Mouse (Mus musculus): Measurements from ENCODE around the gene Cipc.

Cipc gene

GRCm38 (mm10) chr12:86931919-86932574 lies 14.8 kb upstream of the Cipc start:
- DNase-seq (ENCODE audit: low spot score in 2 of 2): no peak

- no peak for DNase-seq (ENCODE audit: low spot score in 2 of 2)
Measured at GRCm38 (mm10) chr12:86932575-86932952, 14.3 kb upstream of the Cipc start.

DNA sequence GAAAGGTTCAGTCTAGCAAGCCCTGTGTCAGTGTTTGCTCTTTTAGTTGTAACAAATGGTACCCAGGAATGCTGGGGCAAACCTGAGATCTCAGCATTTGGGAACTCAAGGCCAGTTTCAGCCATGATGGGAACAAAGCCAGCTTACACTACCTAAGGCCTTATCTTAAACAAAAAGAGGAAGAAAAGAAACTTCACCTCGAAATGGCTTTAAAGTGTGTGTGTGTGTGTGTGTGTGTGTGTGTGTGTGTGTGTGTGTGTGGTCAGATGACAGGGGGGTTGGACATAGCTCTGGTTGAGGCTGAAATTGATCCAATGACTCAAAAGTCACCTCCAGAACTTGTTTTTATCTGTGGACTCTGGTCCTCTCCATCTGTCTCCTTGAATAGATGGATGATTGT lies 12.1 kb upstream of the Cipc start:
- DNase-seq (ENCODE audit: low spot score in 2 of 2): no peak

DNA sequence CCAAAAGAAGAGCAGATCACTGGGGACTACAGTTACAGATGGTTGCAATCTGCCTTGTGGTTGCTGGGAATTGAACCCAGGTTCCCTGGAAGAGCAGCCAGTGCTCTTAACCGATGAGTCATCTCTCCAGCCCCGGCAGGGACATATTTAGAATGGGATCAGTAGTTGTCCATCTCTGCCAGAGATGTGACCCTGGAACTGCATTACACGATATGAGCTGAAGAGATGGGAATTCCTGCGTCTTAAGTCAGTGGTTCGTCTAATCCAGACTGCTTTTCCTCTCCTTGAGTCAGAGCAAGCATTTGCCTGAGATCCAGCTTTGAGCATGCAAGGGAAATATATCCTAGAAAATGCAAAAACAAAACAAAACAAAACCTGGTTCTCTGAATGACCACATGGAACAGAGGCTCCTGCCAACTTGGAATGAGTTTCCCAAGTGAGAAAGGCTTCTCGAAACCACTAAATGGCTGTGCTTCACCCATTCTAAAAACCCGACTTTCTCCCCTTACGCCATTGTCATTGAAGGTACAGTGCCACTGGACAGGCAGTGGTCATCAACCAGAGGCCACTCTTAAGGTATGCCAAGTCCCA lies 11.1 kb upstream of the Cipc start:
- no peak for DNase-seq (ENCODE audit: low spot score in 2 of 2)

DNA sequence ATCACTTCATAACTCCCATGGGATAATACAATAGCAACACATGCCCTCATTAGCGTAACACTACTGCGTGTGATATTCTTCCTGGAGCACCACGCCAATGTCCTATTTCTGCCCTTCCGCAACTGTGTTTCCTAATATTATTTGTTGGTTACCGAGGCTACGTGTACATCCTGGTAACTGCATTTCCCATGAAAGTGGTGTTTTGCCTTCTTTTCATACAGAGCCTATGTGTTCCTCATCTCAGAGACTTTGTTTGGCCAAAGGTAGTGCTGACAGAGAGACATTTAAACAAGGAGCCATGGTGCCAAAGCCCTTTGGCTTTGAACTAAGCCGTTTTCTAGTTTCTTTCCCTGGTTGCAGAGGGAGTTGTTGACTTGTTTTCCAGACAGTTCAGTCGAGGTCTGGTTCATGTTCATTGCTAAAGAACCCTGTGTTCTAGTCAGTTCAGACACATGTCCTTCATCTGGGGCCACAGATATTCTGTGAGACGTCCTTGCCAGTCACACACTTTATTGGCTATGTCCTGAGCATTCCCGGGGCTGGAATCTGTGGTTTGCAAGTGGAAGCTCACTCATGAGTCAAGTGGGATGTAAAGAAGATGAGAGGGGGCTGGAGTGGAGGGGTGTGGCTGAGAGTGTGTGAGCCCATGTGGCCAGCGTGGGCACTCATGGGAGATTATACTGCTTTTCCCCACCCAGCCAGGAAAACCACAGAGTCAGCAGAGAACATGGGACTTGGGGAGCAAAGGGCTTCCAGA lies 10.1 kb upstream of the Cipc start:
- DNase-seq (ENCODE audit: low spot score in 2 of 2): no peak

DNA sequence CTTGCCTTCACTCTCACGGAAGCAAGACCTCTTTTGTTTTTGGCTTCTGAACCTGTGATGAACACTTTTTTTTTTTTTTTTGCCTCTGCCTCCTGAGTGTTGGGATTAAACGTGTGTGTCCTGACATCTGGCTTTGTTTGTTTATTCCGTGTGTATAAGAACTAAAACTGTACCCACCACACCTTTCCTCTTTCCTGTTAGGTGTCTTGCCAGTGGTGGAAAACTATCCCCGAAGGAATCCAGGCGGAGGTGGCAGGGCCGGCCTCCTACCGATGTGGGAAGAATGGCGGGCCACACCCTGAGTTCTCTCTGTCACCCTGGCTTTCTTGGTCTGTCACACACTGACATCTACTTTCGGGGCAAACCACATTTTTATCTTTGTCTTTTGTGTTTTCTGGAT lies 8.3 kb upstream of the Cipc start:
- DNase-seq (ENCODE audit: low spot score in 2 of 2): no peak

DNA sequence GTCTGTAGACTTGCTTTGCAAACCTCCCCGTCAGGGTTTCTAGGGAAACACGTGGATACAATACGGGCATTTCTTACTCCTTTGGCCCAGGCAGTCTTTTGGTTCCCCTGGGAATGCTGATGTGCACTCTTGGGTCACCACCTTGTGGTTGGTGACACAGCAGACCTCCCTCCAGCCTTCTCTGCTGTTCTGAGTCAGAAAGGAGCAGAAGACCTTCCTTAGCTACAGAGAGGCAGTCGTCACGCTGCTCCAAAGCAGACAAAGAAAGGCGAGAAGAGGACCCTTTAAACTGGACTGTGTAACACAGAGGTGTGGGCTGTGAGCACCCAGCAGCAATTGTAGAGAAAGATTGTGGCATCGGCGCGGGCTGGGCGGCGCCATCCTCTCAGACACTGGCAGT lies 5.7 kb upstream of the Cipc start:
- no peak for DNase-seq (ENCODE audit: low spot score in 2 of 2)

GRCm38 (mm10) chr12:86941734-86942486 lies 4.9 kb upstream of the Cipc start:
- no peak for DNase-seq (ENCODE audit: low spot score in 2 of 2)

GRCm38 (mm10) chr12:86943421-86943820 lies 3.4 kb upstream of the Cipc start:
- no peak for DNase-seq (ENCODE audit: low spot score in 2 of 2)

DNA sequence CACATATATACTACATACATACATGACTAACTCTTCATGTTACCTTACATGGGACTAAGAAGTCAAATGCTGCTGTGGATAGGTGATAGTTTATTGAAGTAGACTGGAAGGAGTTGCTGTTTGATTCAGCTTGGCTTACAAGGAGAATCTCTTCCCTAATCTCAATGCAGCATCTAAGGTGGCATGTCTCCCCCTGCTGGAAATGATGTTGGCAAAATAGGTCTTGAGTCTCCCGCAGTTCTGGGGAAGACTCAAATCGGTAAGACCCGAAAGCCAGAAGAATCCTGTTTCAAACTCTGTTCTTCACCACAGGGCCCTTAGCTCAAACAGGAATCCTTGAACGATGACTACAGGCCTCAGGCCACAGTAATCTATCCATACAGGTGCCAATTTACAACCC lies 1.7 kb upstream of the Cipc start:
- DNase-seq (ENCODE audit: low spot score in 2 of 2): peak; percentile 47 to 74

GRCm38 (mm10) chr12:86946301-86946781 lies 502 bp upstream of the Cipc start:
- no peak for DNase-seq (ENCODE audit: low spot score in 2 of 2)

GRCm38 (mm10) chr12:86947681-86948401 lies 998 bp downstream of the Cipc start:
- peak in 1 of 2 experiments; percentile 28 for DNase-seq (ENCODE audit: low spot score in 2 of 2)

- no peak for DNase-seq (ENCODE audit: low spot score in 2 of 2)
Measured at GRCm38 (mm10) chr12:86948627-86949026, 1.8 kb downstream of the Cipc start.

DNA sequence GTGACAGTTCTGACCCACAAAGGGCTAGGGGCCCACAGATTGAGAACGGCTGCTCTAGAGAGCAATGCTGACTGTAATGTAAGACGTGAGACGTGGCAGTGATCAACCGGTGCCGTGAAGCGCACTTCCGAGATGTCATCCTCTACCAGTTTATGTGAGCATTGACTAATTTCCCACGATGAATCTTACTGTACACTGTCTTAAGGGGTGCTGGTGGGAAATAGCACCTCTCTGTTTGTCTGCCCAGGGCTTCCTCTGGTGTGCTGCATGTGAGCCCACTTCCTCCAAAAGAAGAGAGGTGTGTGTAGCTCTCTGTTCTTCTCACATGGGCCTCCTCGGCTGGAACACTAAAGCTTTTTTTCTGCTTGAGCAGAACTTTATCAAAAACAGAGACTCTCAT lies 2.7 kb downstream of the Cipc start:
- peak; percentile 12 to 34 for DNase-seq (ENCODE audit: low spot score in 2 of 2)

- DNase-seq (ENCODE audit: low spot score in 2 of 2): no peak
Measured at GRCm38 (mm10) chr12:86950161-86950960, 3.5 kb downstream of the Cipc start.

GRCm38 (mm10) chr12:86950961-86951360 lies 4.1 kb downstream of the Cipc start:
- no peak for DNase-seq (ENCODE audit: low spot score in 2 of 2)

- DNase-seq (ENCODE audit: low spot score in 2 of 2): no peak
Measured at GRCm38 (mm10) chr12:86952331-86952850, 5.5 kb downstream of the Cipc start.

DNA sequence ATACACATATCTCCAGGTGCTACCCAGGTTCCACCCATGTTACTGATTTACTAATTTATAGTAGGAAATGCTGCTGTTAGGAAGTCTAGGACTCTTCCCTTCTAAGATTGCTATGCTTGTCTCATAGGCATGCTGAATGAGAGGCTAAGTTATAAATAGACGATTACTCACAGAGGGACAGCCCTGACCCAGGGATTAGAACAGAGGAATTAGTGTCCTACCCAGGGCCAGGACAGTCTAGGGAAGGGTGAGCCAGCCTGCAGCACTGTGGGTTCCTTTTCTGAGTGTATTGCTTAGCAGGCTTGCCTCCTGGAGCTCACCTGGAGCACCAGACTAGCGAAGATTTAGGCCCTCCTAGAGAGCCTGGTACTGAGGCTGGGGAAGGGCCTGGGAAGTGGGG lies 9.1 kb downstream of the Cipc start:
- DNase-seq (ENCODE audit: low spot score in 2 of 2): no peak

DNA sequence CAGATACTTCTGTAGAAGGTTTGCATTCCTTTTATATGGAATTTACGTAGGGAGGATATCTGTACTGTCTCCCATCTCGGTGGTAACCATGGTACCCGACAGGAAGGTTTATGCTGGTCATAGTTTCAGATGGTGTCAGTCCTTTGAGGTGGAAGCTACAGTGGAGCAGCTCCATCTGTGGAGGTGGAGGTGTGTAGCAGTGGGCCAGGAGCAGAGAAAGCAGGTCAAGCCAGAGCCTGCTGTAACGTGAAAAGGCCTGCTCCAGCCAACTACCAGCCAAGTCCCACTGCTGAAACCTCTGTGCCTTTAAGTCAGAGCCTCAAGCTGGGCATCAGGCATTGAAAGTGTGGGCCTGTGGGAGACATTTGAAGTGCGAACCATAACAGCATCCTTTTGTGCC lies 11.7 kb downstream of the Cipc start:
- DNase-seq (ENCODE audit: low spot score in 2 of 2): no peak

GRCm38 (mm10) chr12:86959661-86960060 lies 12.8 kb downstream of the Cipc start:
- no peak for DNase-seq (ENCODE audit: low spot score in 2 of 2)

DNA sequence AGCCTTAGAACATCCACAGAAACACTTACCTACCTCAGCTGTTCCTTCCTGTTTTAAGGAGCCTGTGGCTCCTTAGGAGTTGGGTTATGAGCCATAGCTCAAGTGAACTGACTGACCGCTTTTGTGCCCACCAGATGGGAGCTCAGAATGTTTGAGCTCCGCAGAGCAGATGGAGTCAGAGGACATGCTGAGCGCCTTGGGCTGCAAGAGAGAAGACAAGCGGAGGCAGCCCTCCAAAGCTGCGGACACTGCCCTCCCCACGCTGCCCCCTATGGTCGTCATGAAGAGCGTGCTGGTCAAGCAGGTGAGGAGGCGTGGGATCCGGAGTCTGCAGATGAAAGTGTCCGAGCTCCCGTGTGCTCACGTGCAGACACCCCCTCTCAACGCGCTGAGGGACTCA lies 13.3 kb downstream of the Cipc start:
- no peak for DNase-seq (ENCODE audit: low spot score in 2 of 2)

Measured in thymus, postnatal 10 days (tissue).